Mouse (Mus musculus) liver, embryonic 14.5 days (tissue): ENCODE data around the gene Zfp758. TPM values are rescaled to one million over a fixed set of nuclear protein-coding genes. Genes with fewer than 3 reads are reported as not detected.
A peak's percentile ranks its signal among the peaks of the same experiment; 100 is the strongest.
"Not testable (repeated sequence)": the region's sequence is repeated elsewhere in the genome, so short reads cannot be mapped to it uniquely, and the experiment has no call there.

Source experiments
- ATAC-seq: fragments of 200-750 bp; cut with Nextera tagmentation; 2 replicates; pipeline ENCODE4 v1.8.0; 2017; ENCODE audit warnings: moderate number of reproducible peaks, mild to moderate bottlenecking, moderate library complexity; ENCODE audit not compliant: insufficient read depth
- DNase-seq, 3 experiments: peaks; one replicate each; pipeline ENCODE4 v3.0.0-alpha.2; 2012 to 2013; ENCODE audit warnings: low read depth in 3 of 3, low spot score in 3 of 3
- H3K27ac ChIP-seq: fragments of 300-500 bp; sonication (generic); 2 replicates; pipeline ENCODE4 v1.5.1; 2014; ENCODE audit warnings: moderate library complexity, mild to moderate bottlenecking, control low read depth, inconsistent platforms
- H3K27me3 ChIP-seq: fragments of 300-500 bp; sonication (generic); 2 replicates; pipeline ENCODE4 v1.6.1; 2014; ENCODE audit warnings: mild to moderate bottlenecking, low read length, moderate library complexity; ENCODE audit not compliant: control insufficient read depth, insufficient read depth
- H3K36me3 ChIP-seq: fragments of 300-500 bp; sonication (generic); replicated peaks from 2 replicates; pipeline ENCODE4 v1.6.1; 2014; ENCODE audit warnings: low read depth; ENCODE audit not compliant: control insufficient read depth, insufficient read depth
- H3K4me1 ChIP-seq, 2 experiments: fragments of 200-500 bp in 1 of 2; fragments of 300-500 bp in 1 of 2; sonication (generic) in 1 of 2; replicated peaks; 2 replicates each; pipeline ENCODE4 v1.6.1; 2012 to 2014; ENCODE audit warnings: antibody characterized with exemption in 1 of 2, inconsistent platforms in 1 of 2, low read length in 1 of 2; ENCODE audit not compliant: control insufficient read depth in 2 of 2, insufficient read depth in 2 of 2
- H3K4me2 ChIP-seq: fragments of 300-500 bp; sonication (generic); 2 replicates; pipeline ENCODE4 v1.6.1; 2014; ENCODE audit warnings: low read depth, mild to moderate bottlenecking, control low read depth, moderate library complexity
- H3K4me3 ChIP-seq, 2 experiments: fragments of 200-500 bp in 1 of 2; fragments of 300-500 bp in 1 of 2; sonication (generic) in 1 of 2; 2 replicates each; pipeline ENCODE4 v1.5.1; 2012 to 2014; ENCODE audit warnings: low read depth in 2 of 2, low read length in 2 of 2, mild to moderate bottlenecking in 2 of 2, control low read depth in 1 of 2, inconsistent platforms in 1 of 2, moderate library complexity in 1 of 2; ENCODE audit not compliant: insufficient read depth in 1 of 2
- H3K9ac ChIP-seq: fragments of 300-500 bp; sonication (generic); replicated peaks from 2 replicates; pipeline ENCODE4 v1.6.1; 2014; ENCODE audit warnings: mild to moderate bottlenecking, control low read depth, moderate library complexity
- H3K9me3 ChIP-seq: fragments of 300-500 bp; sonication (generic); 2 replicates; pipeline ENCODE4 v1.6.1; 2016; ENCODE audit warnings: low read length, mixed read lengths; ENCODE audit not compliant: control insufficient read depth
- CTCF ChIP-seq: IDR thresholded peaks from 2 replicates; pipeline ENCODE4 v1.5.1; 2016; ENCODE audit warnings: antibody characterized with exemption, low read depth, control low read depth
- EP300 ChIP-seq: IDR thresholded peaks from 2 replicates; pipeline ENCODE4 v1.6.1; 2016; ENCODE audit warnings: antibody characterized with exemption, low read depth
- WGBS: fragments of 180-500 bp; shearing (Covaris S2); extraction: QIAGEN DNeasy Blood & Tissue Kit; methylation state at CpG from one replicate; pipeline ENCODE4 v1.1.7; 2014; ENCODE audit not compliant: insufficient replicate concordance; 5-methylcytosine and 5-hydroxymethylcytosine counted together
- polyA plus RNA-seq, 2 experiments: library from polyadenylated mRNA; depleted of rRNA in 1 of 2; stranded (reverse) in 1 of 2; unstranded in 1 of 2; fragments of >200 nt; fragmentation: Nextera tagmentation in 1 of 2; extraction: Ambion mirVana in 1 of 2; gene quantifications; 2 replicates each; pipeline versions ENCODE4 v1.2.1 to v1.2.3; 2012 to 2014

The Zfp758 gene
- polyA plus RNA-seq (2012; rRNA removed) (0.64 and 1.3 TPM in 2 replicates), polyA plus RNA-seq (2014; fragmentation: Nextera tagmentation; extraction: Ambion mirVana) (4.7 and 4.8 TPM in 2 replicates)

- peak; percentile 17 to 46 (median 22) for DNase-seq
- peak; percentile 99 for ATAC-seq
- H3K4me3 ChIP-seq, result peak within 1 kb of the TSS; percentile 67 to 100
- H3K4me2 ChIP-seq, result peak within 1 kb of the TSS; percentile 77
- peak within 1 kb of the TSS; percentile 82 for H3K27ac ChIP-seq
- H3K36me3 ChIP-seq, H3K27me3 ChIP-seq, H3K9me3 ChIP-seq: not testable (repeated sequence)
- H3K4me1 ChIP-seq, result peaks cover 3 to 10% of the 10 kb centered on the region in 2 experiments; a peak in 3 of 4 replicates
- WGBS, result under 1% methylated on average over 27 of the region's 43 CpGs
- peak within 1 kb of the TSS; percentile 89 for H3K9ac ChIP-seq
Observed at GRCm38 (mm10) chr17:22361101-22361781, at the start of gene Zfp758, which contains the start of gene Zfp944. Zfp758 (plus strand) TSS chr17:22361453. Zfp944 (minus strand) TSS chr17:22361400.

- not testable (repeated sequence) for H3K4me1 ChIP-seq, H3K27me3 ChIP-seq, H3K9me3 ChIP-seq, H3K27ac ChIP-seq, H3K36me3 ChIP-seq, DNase-seq
- H3K4me2 ChIP-seq, result peak overlapping the region; percentile 66
- 2% methylated on average over 3 of the region's 3 CpGs for WGBS
- peak overlapping the region; percentile 80 for H3K9ac ChIP-seq
- ATAC-seq, result peak; percentile 59
- peak overlapping the region; percentile 71 to 86 for H3K4me3 ChIP-seq
Observed at GRCm38 (mm10) chr17:22314219-22314618, 47.0 kb upstream of the Zfp758 start.

- H3K27me3 ChIP-seq, H3K9me3 ChIP-seq, H3K4me1 ChIP-seq, H3K36me3 ChIP-seq: not testable (repeated sequence)
- ATAC-seq (peak; percentile 99), DNase-seq (peak; percentile 91 to 92 (median 91))
- Histone ChIP-seq H3K9ac (peak within 1 kb of the TSS; percentile 80), H3K4me3 (peak within 1 kb of the TSS; percentile 71 to 86), H3K27ac (peak within 1 kb of the TSS; percentile 65; the same call in 1 of the 2 replicates), H3K4me2 (peak within 1 kb of the TSS; percentile 66)
- WGBS, result 0% methylated on average over 20 of the region's 20 CpGs
Observed at GRCm38 (mm10) chr17:22314730-22315226, 46.5 kb upstream of the Zfp758 start, which contains the start of gene CT030661.1. CT030661.1 (minus strand) TSS chr17:22314837.

GRCm38 (mm10) chr17:22315247-22315646, 46.0 kb upstream of the Zfp758 start:
- 9% methylated on average over 2 of the region's 2 CpGs for WGBS
- Histone ChIP-seq H3K9ac (peak overlapping the region; percentile 80), H3K4me2 (peak overlapping the region; percentile 66), H3K4me3 (peak overlapping the region; percentile 71 to 86)
- DNase-seq, H3K9me3 ChIP-seq, H3K4me1 ChIP-seq, H3K27ac ChIP-seq, H3K36me3 ChIP-seq, H3K27me3 ChIP-seq, ATAC-seq: not testable (repeated sequence)

GRCm38 (mm10) chr17:22352794-22353193, 8.5 kb upstream of the Zfp758 start:
- ATAC-seq, result no peak
- H3K4me1 ChIP-seq, result no peaks in the 10 kb centered on the region
- H3K4me3 ChIP-seq, result no peak overlapping the region
- no peaks in the 10 kb centered on the region for H3K9me3 ChIP-seq
- H3K36me3 ChIP-seq, result no peaks in the 10 kb centered on the region
- no peak overlapping the region for H3K9ac ChIP-seq
- peak in 2 of 3 experiments; percentile 7 to 22 for DNase-seq
- TF ChIP-seq CTCF (peak; percentile 75), EP300 (no peak)
- no peak overlapping the region for H3K27ac ChIP-seq
- no peaks in the 10 kb centered on the region for H3K27me3 ChIP-seq
- H3K4me2 ChIP-seq, result no peak overlapping the region
